Mouse (Mus musculus) kidney, postnatal 36 days (tissue): ENCODE results near the gene Tmem63a.
A peak's percentile ranks its signal among the peaks of the same experiment; 100 is the strongest.
"Not testable (repeated sequence)": the region's sequence is repeated elsewhere in the genome, so short reads cannot be mapped to it uniquely, and the experiment has no call there.

Source experiments
- DNase-seq, 2 experiments: peaks; one replicate each; pipeline ENCODE4 v3.0.0; 2021 to 2022; ENCODE audit warnings: mixed read lengths in 2 of 2

Tmem63a gene

GRCm38 (mm10) chr1:180942166-180943031 is at the start of gene Tmem63a:
Gene Tmem63a, plus strand, starts transcription at chr1:180942344.
- peak; percentile 86 to 89 for DNase-seq

- DNase-seq, result no peak
Observed at GRCm38 (mm10) chr1:180892808-180893207, 49.3 kb upstream of the Tmem63a start, which contains the start of gene Lefty2. Gene Lefty2, plus strand, starts transcription at chr1:180893108.

- not testable (repeated sequence) for DNase-seq
Observed at GRCm38 (mm10) chr1:180894088-180894987, 47.8 kb upstream of the Tmem63a start.

GRCm38 (mm10) chr1:180901107-180901506 is 41.0 kb upstream of the Tmem63a start:
- DNase-seq, result peak; percentile 39 to 59

GRCm38 (mm10) chr1:180902915-180903314 is 39.2 kb upstream of the Tmem63a start:
- no peak for DNase-seq

GRCm38 (mm10) chr1:180903666-180904038 is 38.5 kb upstream of the Tmem63a start:
- DNase-seq, result peak in 1 of 2 experiments; percentile 55

GRCm38 (mm10) chr1:180904039-180904814 is 37.9 kb upstream of the Tmem63a start, which contains the start of gene Pycr2:
Gene Pycr2, plus strand, starts transcription at chr1:180904293.
- DNase-seq, result peak; percentile 96

- DNase-seq, result no peak
Observed at GRCm38 (mm10) chr1:180904815-180905080, 37.4 kb upstream of the Tmem63a start.

GRCm38 (mm10) chr1:180905307-180905706 is 36.8 kb upstream of the Tmem63a start:
- no peak for DNase-seq

GRCm38 (mm10) chr1:180905876-180906275 is 36.3 kb upstream of the Tmem63a start:
- DNase-seq, result no peak

GRCm38 (mm10) chr1:180906461-180907147 is 35.5 kb upstream of the Tmem63a start:
- no peak for DNase-seq

- DNase-seq, result peak in 1 of 2 experiments; percentile 26
Observed at GRCm38 (mm10) chr1:180911138-180911537, 31.0 kb upstream of the Tmem63a start.

- DNase-seq, result no peak
Observed at GRCm38 (mm10) chr1:180911653-180912287, 30.4 kb upstream of the Tmem63a start.

- no peak for DNase-seq
Observed at GRCm38 (mm10) chr1:180912792-180913191, 29.4 kb upstream of the Tmem63a start.

GRCm38 (mm10) chr1:180913797-180914196 is 28.3 kb upstream of the Tmem63a start:
- DNase-seq, result no peak

- DNase-seq, result no peak
Observed at GRCm38 (mm10) chr1:180916425-180916824, 25.7 kb upstream of the Tmem63a start.

GRCm38 (mm10) chr1:180917053-180917452 is 25.1 kb upstream of the Tmem63a start:
- DNase-seq, result no peak

- DNase-seq, result peak in 1 of 2 experiments; percentile 50
Observed at GRCm38 (mm10) chr1:180919686-180920085, 22.5 kb upstream of the Tmem63a start.

GRCm38 (mm10) chr1:180922273-180923048 is 19.7 kb upstream of the Tmem63a start:
- no peak for DNase-seq

GRCm38 (mm10) chr1:180924737-180925136 is 17.4 kb upstream of the Tmem63a start:
- DNase-seq, result no peak

GRCm38 (mm10) chr1:180926286-180926685 is 15.9 kb upstream of the Tmem63a start:
- DNase-seq, result no peak
